Mouse (Mus musculus): ENCODE measurements around the gene Mrpl52. TPM values are rescaled to one million over a fixed set of nuclear protein-coding genes. Genes with fewer than 3 reads are reported as not detected.

Mrpl52 gene
- 309 and 329 TPM in 2 replicates for polyA plus RNA-seq (2014; fragmentation: Nextera tagmentation; extraction: Ambion mirVana)

- Histone ChIP-seq H3K4me3 (ENCODE audit: low read depth, low read length) (peak within 1 kb of the TSS; percentile 96), H3K9ac (ENCODE audit: low read depth, low read length) (peak within 1 kb of the TSS; percentile 95), H3K27ac (ENCODE audit: low read depth, low read length) (peak within 1 kb of the TSS; percentile 91), H3K27me3 (replicated peaks; ENCODE audit: control insufficient read depth, insufficient read depth, low read length) (peaks cover 11% of the 10 kb centered on the region), H3K4me2 (peak within 1 kb of the TSS; percentile 89), H3K36me3 (ENCODE audit: control insufficient read depth, insufficient read depth, low read length) (peaks cover 5% of the 10 kb centered on the region; the same call in 1 of the 2 replicates), H3K4me1 (replicated peaks; ENCODE audit: control insufficient read depth, insufficient read depth, low read length) (peaks cover 44% of the 10 kb centered on the region), H3K9me3 (ENCODE audit: control insufficient read depth, low read length) (no peaks in the 10 kb centered on the region)
- under 1% methylated on average over 48 of the region's 48 CpGs for WGBS
- ATAC-seq (replicated peaks; ENCODE audit: low FRiP score) (peak; percentile 77), DNase-seq (ENCODE audit: low spot score) (peak; percentile 91)
Observed at GRCm38 (mm10) chr14:54426689-54427398, at the start of gene Mrpl52. TSS of gene Mrpl52 (plus strand) at chr14:54426909.

- Histone ChIP-seq H3K27ac (ENCODE audit: low read depth, low read length) (no peak overlapping the region), H3K36me3 (ENCODE audit: control insufficient read depth, insufficient read depth, low read length) (peaks cover 3% of the 10 kb centered on the region; the same call in 1 of the 2 replicates), H3K4me3 (ENCODE audit: low read depth, low read length) (no peak overlapping the region), H3K9me3 (ENCODE audit: control insufficient read depth, low read length) (no peaks in the 10 kb centered on the region), H3K9ac (ENCODE audit: low read depth, low read length) (no peak overlapping the region), H3K4me2 (no peak overlapping the region), H3K4me1 (replicated peaks; ENCODE audit: control insufficient read depth, insufficient read depth, low read length) (peaks cover 2% of the 10 kb centered on the region; the same call in 1 of the 2 replicates), H3K27me3 (replicated peaks; ENCODE audit: control insufficient read depth, insufficient read depth, low read length) (no peaks in the 10 kb centered on the region)
- 75% methylated on average over 6 of the region's 6 CpGs for WGBS
- no peak for DNase-seq (ENCODE audit: low spot score)
- ATAC-seq (replicated peaks; ENCODE audit: low FRiP score): no peak
Observed at GRCm38 (mm10) chr14:54377166-54377565, 49.5 kb upstream of the Mrpl52 start.

GRCm38 (mm10) chr14:54379571-54379970 is 47.1 kb upstream of the Mrpl52 start:
- no peak overlapping the region for H3K9ac ChIP-seq (ENCODE audit: low read depth, low read length)
- no peak overlapping the region for H3K27ac ChIP-seq (ENCODE audit: low read depth, low read length)
- H3K4me3 ChIP-seq (ENCODE audit: low read depth, low read length): no peak overlapping the region
- WGBS: 73% methylated on average over 13 of the region's 13 CpGs
- H3K36me3 ChIP-seq (ENCODE audit: control insufficient read depth, insufficient read depth, low read length): no peaks in the 10 kb centered on the region
- no peak for ATAC-seq (replicated peaks; ENCODE audit: low FRiP score)
- peaks cover 16% of the 10 kb centered on the region for H3K4me1 ChIP-seq (replicated peaks; ENCODE audit: control insufficient read depth, insufficient read depth, low read length)
- H3K27me3 ChIP-seq (replicated peaks; ENCODE audit: control insufficient read depth, insufficient read depth, low read length): no peaks in the 10 kb centered on the region
- DNase-seq (ENCODE audit: low spot score): no peak
- no peaks in the 10 kb centered on the region for H3K9me3 ChIP-seq (ENCODE audit: control insufficient read depth, low read length)
- H3K4me2 ChIP-seq: no peak overlapping the region

- WGBS: 82% methylated on average over 4 of the region's 4 CpGs
- no peak for DNase-seq (ENCODE audit: low spot score)
- Histone ChIP-seq H3K9me3 (ENCODE audit: control insufficient read depth, low read length) (no peaks in the 10 kb centered on the region), H3K27me3 (replicated peaks; ENCODE audit: control insufficient read depth, insufficient read depth, low read length) (no peaks in the 10 kb centered on the region), H3K9ac (ENCODE audit: low read depth, low read length) (no peak overlapping the region), H3K27ac (ENCODE audit: low read depth, low read length) (no peak overlapping the region), H3K4me1 (replicated peaks; ENCODE audit: control insufficient read depth, insufficient read depth, low read length) (peaks cover 16% of the 10 kb centered on the region), H3K4me2 (no peak overlapping the region), H3K4me3 (ENCODE audit: low read depth, low read length) (no peak overlapping the region), H3K36me3 (ENCODE audit: control insufficient read depth, insufficient read depth, low read length) (no peaks in the 10 kb centered on the region; the same call in 1 of the 2 replicates)
- ATAC-seq (replicated peaks; ENCODE audit: low FRiP score): no peak
Observed at GRCm38 (mm10) chr14:54380616-54381015, 46.1 kb upstream of the Mrpl52 start.

- Histone ChIP-seq H3K4me1 (replicated peaks; ENCODE audit: control insufficient read depth, insufficient read depth, low read length) (peaks cover 16% of the 10 kb centered on the region), H3K9me3 (ENCODE audit: control insufficient read depth, low read length) (no peaks in the 10 kb centered on the region), H3K36me3 (ENCODE audit: control insufficient read depth, insufficient read depth, low read length) (no peaks in the 10 kb centered on the region; the same call in 1 of the 2 replicates), H3K9ac (ENCODE audit: low read depth, low read length) (no peak overlapping the region), H3K4me3 (ENCODE audit: low read depth, low read length) (no peak overlapping the region), H3K27ac (ENCODE audit: low read depth, low read length) (no peak overlapping the region), H3K27me3 (replicated peaks; ENCODE audit: control insufficient read depth, insufficient read depth, low read length) (no peaks in the 10 kb centered on the region), H3K4me2 (peak overlapping the region; percentile 16)
- WGBS: 69% methylated on average over 10 of the region's 10 CpGs
- DNase-seq (ENCODE audit: low spot score) (no peak), ATAC-seq (replicated peaks; ENCODE audit: low FRiP score) (0 out of 2 replicates have a peak, but pooled peaks have one; percentile 18)
Observed at GRCm38 (mm10) chr14:54381816-54382215, 44.9 kb upstream of the Mrpl52 start.

GRCm38 (mm10) chr14:54382641-54383040 is 44.1 kb upstream of the Mrpl52 start:
- Histone ChIP-seq H3K4me2 (no peak overlapping the region), H3K9ac (ENCODE audit: low read depth, low read length) (no peak overlapping the region), H3K27ac (ENCODE audit: low read depth, low read length) (no peak overlapping the region; the same call in 1 of the 2 replicates), H3K27me3 (replicated peaks; ENCODE audit: control insufficient read depth, insufficient read depth, low read length) (no peaks in the 10 kb centered on the region), H3K36me3 (ENCODE audit: control insufficient read depth, insufficient read depth, low read length) (no peaks in the 10 kb centered on the region; the same call in 1 of the 2 replicates), H3K4me1 (replicated peaks; ENCODE audit: control insufficient read depth, insufficient read depth, low read length) (peaks cover 16% of the 10 kb centered on the region), H3K4me3 (ENCODE audit: low read depth, low read length) (no peak overlapping the region), H3K9me3 (ENCODE audit: control insufficient read depth, low read length) (no peaks in the 10 kb centered on the region)
- no peak for ATAC-seq (replicated peaks; ENCODE audit: low FRiP score)
- 77% methylated on average over 9 of the region's 9 CpGs for WGBS
- no peak for DNase-seq (ENCODE audit: low spot score)

- H3K4me1 ChIP-seq (replicated peaks; ENCODE audit: control insufficient read depth, insufficient read depth, low read length): peaks cover 16% of the 10 kb centered on the region
- no peak overlapping the region for H3K27ac ChIP-seq (ENCODE audit: low read depth, low read length)
- ATAC-seq (replicated peaks; ENCODE audit: low FRiP score): peak; percentile 46
- no peaks in the 10 kb centered on the region; the same call in 1 of the 2 replicates for H3K36me3 ChIP-seq (ENCODE audit: control insufficient read depth, insufficient read depth, low read length)
- no peaks in the 10 kb centered on the region for H3K27me3 ChIP-seq (replicated peaks; ENCODE audit: control insufficient read depth, insufficient read depth, low read length)
- H3K4me2 ChIP-seq: no peak overlapping the region
- no peak for DNase-seq (ENCODE audit: low spot score)
- H3K4me3 ChIP-seq (ENCODE audit: low read depth, low read length): no peak overlapping the region
- WGBS: 41% methylated on average over 4 of the region's 4 CpGs
- no peaks in the 10 kb centered on the region for H3K9me3 ChIP-seq (ENCODE audit: control insufficient read depth, low read length)
- H3K9ac ChIP-seq (ENCODE audit: low read depth, low read length): no peak overlapping the region
Observed at GRCm38 (mm10) chr14:54383355-54383771, 43.3 kb upstream of the Mrpl52 start.

- Histone ChIP-seq H3K27me3 (replicated peaks; ENCODE audit: control insufficient read depth, insufficient read depth, low read length) (no peaks in the 10 kb centered on the region), H3K4me3 (ENCODE audit: low read depth, low read length) (no peak overlapping the region), H3K9ac (ENCODE audit: low read depth, low read length) (no peak overlapping the region), H3K9me3 (ENCODE audit: control insufficient read depth, low read length) (no peaks in the 10 kb centered on the region), H3K36me3 (ENCODE audit: control insufficient read depth, insufficient read depth, low read length) (no peaks in the 10 kb centered on the region; the same call in 1 of the 2 replicates), H3K4me1 (replicated peaks; ENCODE audit: control insufficient read depth, insufficient read depth, low read length) (peaks cover 16% of the 10 kb centered on the region), H3K27ac (ENCODE audit: low read depth, low read length) (no peak overlapping the region), H3K4me2 (no peak overlapping the region)
- DNase-seq (ENCODE audit: low spot score): no peak
- no peak for ATAC-seq (replicated peaks; ENCODE audit: low FRiP score)
- WGBS: 71% methylated on average over 8 of the region's 8 CpGs
Observed at GRCm38 (mm10) chr14:54384396-54384795, 42.3 kb upstream of the Mrpl52 start.
